Mouse (Mus musculus): ENCODE data around the gene Wwc2. TPM values are rescaled to one million over a fixed set of nuclear protein-coding genes. Genes with fewer than 3 reads are reported as not detected.
"Not testable (repeated sequence)": the region's sequence is repeated elsewhere in the genome, so short reads cannot be mapped to it uniquely, and the experiment has no call there.

Wwc2 gene
- polyA plus RNA-seq, 1 experiment from 2014 or later, result 12.7 TPM

- H3K27me3 ChIP-seq (replicated peaks; ENCODE audit: control insufficient read depth, insufficient read depth, low read length), result no peaks in the 10 kb centered on the region
- no peaks in the 10 kb centered on the region for H3K4me1 ChIP-seq (ENCODE audit: control insufficient read depth, insufficient read depth, low read length)
- no peak overlapping the region for H3K4me3 ChIP-seq (ENCODE audit: low read depth, low read length)
- H3K9me3 ChIP-seq (ENCODE audit: control insufficient read depth, low read length), result no peaks in the 10 kb centered on the region
- H3K9ac ChIP-seq (ENCODE audit: low read depth, low read length), result no peak overlapping the region
- no peak for ATAC-seq (ENCODE audit: low read depth)
- no peak overlapping the region for H3K27ac ChIP-seq (replicated peaks; ENCODE audit: low read depth, low read length)
- WGBS, result 56% methylated on average over 1 of the region's 1 CpGs
- H3K36me3 ChIP-seq (ENCODE audit: control insufficient read depth, insufficient read depth, low read length), result peaks cover 50% of the 10 kb centered on the region
- H3K4me2 ChIP-seq (ENCODE audit: low read depth, low read length), result no peak overlapping the region
- DNase-seq (ENCODE audit: low spot score), result no peak
Observed at GRCm38 (mm10) chr8:47833944-47834343, 156.8 kb downstream of the Wwc2 start.

GRCm38 (mm10) chr8:47832616-47833015, 158.1 kb downstream of the Wwc2 start:
- Histone ChIP-seq H3K27ac (replicated peaks; ENCODE audit: low read depth, low read length) (no peak overlapping the region), H3K9me3 (ENCODE audit: control insufficient read depth, low read length) (no peaks in the 10 kb centered on the region), H3K27me3 (replicated peaks; ENCODE audit: control insufficient read depth, insufficient read depth, low read length) (no peaks in the 10 kb centered on the region), H3K4me1 (ENCODE audit: control insufficient read depth, insufficient read depth, low read length) (no peaks in the 10 kb centered on the region), H3K9ac (ENCODE audit: low read depth, low read length) (no peak overlapping the region), H3K4me2 (ENCODE audit: low read depth, low read length) (no peak overlapping the region), H3K4me3 (ENCODE audit: low read depth, low read length) (no peak overlapping the region), H3K36me3 (ENCODE audit: control insufficient read depth, insufficient read depth, low read length) (peaks cover 54% of the 10 kb centered on the region)
- DNase-seq (ENCODE audit: low spot score) (no peak), ATAC-seq (ENCODE audit: low read depth) (no peak)
- WGBS, result 81% methylated on average over 6 of the region's 6 CpGs

- Histone ChIP-seq H3K4me2 (ENCODE audit: low read depth, low read length) (no peak overlapping the region), H3K4me3 (ENCODE audit: low read depth, low read length) (no peak overlapping the region), H3K36me3 (ENCODE audit: control insufficient read depth, insufficient read depth, low read length) (peaks cover 38% of the 10 kb centered on the region), H3K4me1 (ENCODE audit: control insufficient read depth, insufficient read depth, low read length) (peaks cover 16% of the 10 kb centered on the region; the same call in 1 of the 2 replicates), H3K27ac (replicated peaks; ENCODE audit: low read depth, low read length) (no peak overlapping the region), H3K9me3 (ENCODE audit: control insufficient read depth, low read length) (no peaks in the 10 kb centered on the region), H3K9ac (ENCODE audit: low read depth, low read length) (no peak overlapping the region), H3K27me3 (replicated peaks; ENCODE audit: control insufficient read depth, insufficient read depth, low read length) (no peaks in the 10 kb centered on the region)
- ATAC-seq (ENCODE audit: low read depth), result no peak
- 74% methylated on average over 9 of the region's 9 CpGs for WGBS
- no peak for DNase-seq (ENCODE audit: low spot score)
Observed at GRCm38 (mm10) chr8:47826911-47827310, 163.8 kb downstream of the Wwc2 start.

DNA sequence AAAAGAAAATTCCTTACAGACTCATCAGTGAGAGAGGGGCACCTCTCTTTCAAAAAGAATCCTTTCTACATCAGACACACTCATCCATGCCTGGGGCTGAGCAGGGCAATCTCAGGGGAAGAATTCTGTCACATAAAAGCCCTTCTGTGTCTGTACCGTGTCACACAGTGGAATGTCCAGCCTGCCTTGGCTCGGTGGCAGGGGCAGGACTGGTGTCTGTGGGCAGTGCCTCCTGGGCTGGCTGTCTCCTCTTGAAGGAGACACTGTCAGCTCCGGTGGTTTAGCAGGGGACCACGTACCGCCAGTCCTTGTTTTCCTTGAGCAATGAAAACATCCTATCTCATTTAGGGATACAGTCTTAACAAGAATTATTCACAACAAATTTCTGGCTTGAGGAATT, 165.1 kb downstream of the Wwc2 start:
- DNase-seq (ENCODE audit: low spot score) (no peak), ATAC-seq (ENCODE audit: low read depth) (no peak)
- no peak overlapping the region for H3K4me3 ChIP-seq (ENCODE audit: low read depth, low read length)
- H3K4me2 ChIP-seq (ENCODE audit: low read depth, low read length), result no peak overlapping the region
- H3K4me1 ChIP-seq (ENCODE audit: control insufficient read depth, insufficient read depth, low read length), result peaks cover 16% of the 10 kb centered on the region; the same call in 1 of the 2 replicates
- 33% methylated on average over 5 of the region's 5 CpGs for WGBS
- H3K27ac ChIP-seq (replicated peaks; ENCODE audit: low read depth, low read length), result no peak overlapping the region
- H3K9ac ChIP-seq (ENCODE audit: low read depth, low read length), result no peak overlapping the region
- peaks cover 25% of the 10 kb centered on the region for H3K36me3 ChIP-seq (ENCODE audit: control insufficient read depth, insufficient read depth, low read length)
- H3K27me3 ChIP-seq (replicated peaks; ENCODE audit: control insufficient read depth, insufficient read depth, low read length), result no peaks in the 10 kb centered on the region
- no peaks in the 10 kb centered on the region for H3K9me3 ChIP-seq (ENCODE audit: control insufficient read depth, low read length)

GRCm38 (mm10) chr8:47824182-47824581, 166.5 kb downstream of the Wwc2 start, which contains the start of gene Cldn22:
TSS of gene Cldn22 (plus strand) at chr8:47824482.
- ATAC-seq (ENCODE audit: low read depth), result peak; percentile 57

DNA sequence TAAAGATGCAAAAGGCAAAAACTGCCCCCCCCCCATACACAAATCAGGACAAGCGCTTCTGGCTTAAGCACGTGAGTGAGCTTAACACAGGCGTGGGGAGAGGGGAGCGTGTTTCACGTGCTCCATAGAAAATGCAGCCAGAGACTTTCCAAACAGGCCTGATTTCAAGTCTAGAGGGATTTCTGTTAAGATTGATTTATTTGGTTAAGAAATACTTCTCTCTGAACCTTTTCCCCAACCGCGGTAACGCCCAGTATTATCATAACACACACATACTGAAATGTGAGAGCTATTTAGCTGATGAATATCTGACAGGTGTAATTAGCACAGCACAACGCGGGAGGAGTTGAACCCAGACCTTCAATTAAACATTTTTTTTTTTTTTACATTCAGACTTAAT, 166.9 kb downstream of the Wwc2 start:
- DNase-seq (ENCODE audit: low spot score), result peak; percentile 80
- 37% methylated on average over 10 of the region's 10 CpGs for WGBS

More at GRCm38 (mm10) chr8:47824182-47824581, 166.5 kb downstream of the Wwc2 start, which contains the start of gene Cldn22:
- no peak within 1 kb of the TSS for H3K9ac ChIP-seq (ENCODE audit: low read depth, low read length)
- H3K9me3 ChIP-seq (ENCODE audit: control insufficient read depth, low read length), result no peaks in the 10 kb centered on the region
- DNase-seq (ENCODE audit: low spot score), result peak; percentile 41
- H3K27ac ChIP-seq (replicated peaks; ENCODE audit: low read depth, low read length), result no peak within 1 kb of the TSS
- no peaks in the 10 kb centered on the region for H3K27me3 ChIP-seq (replicated peaks; ENCODE audit: control insufficient read depth, insufficient read depth, low read length)
- H3K36me3 ChIP-seq (ENCODE audit: control insufficient read depth, insufficient read depth, low read length), result peaks cover 11% of the 10 kb centered on the region
- peaks cover 16% of the 10 kb centered on the region; the same call in 1 of the 2 replicates for H3K4me1 ChIP-seq (ENCODE audit: control insufficient read depth, insufficient read depth, low read length)
- H3K4me2 ChIP-seq (ENCODE audit: low read depth, low read length), result no peak within 1 kb of the TSS
- H3K4me3 ChIP-seq (ENCODE audit: low read depth, low read length), result no peak within 1 kb of the TSS
- 53% methylated on average over 13 of the region's 13 CpGs for WGBS

GRCm38 (mm10) chr8:47822541-47822940, 168.2 kb downstream of the Wwc2 start:
- WGBS, result 63% methylated on average over 7 of the region's 9 CpGs
- not testable (repeated sequence) for H3K9me3 ChIP-seq (ENCODE audit: control insufficient read depth, low read length); H3K27ac ChIP-seq (replicated peaks; ENCODE audit: low read depth, low read length); H3K4me3 ChIP-seq (ENCODE audit: low read depth, low read length); H3K4me2 ChIP-seq (ENCODE audit: low read depth, low read length); H3K9ac ChIP-seq (ENCODE audit: low read depth, low read length); ATAC-seq (ENCODE audit: low read depth); DNase-seq (ENCODE audit: low spot score); H3K27me3 ChIP-seq (replicated peaks; ENCODE audit: control insufficient read depth, insufficient read depth, low read length); H3K36me3 ChIP-seq (ENCODE audit: control insufficient read depth, insufficient read depth, low read length)
- H3K4me1 ChIP-seq (ENCODE audit: control insufficient read depth, insufficient read depth, low read length), result peaks cover 16% of the 10 kb centered on the region; the same call in 1 of the 2 replicates

More for the DNA sequence above, 166.9 kb downstream of the Wwc2 start:
- ATAC-seq (ENCODE audit: low read depth), result 0 out of 2 replicates have a peak, but pooled peaks have one; percentile 20
- no peak overlapping the region for H3K9ac ChIP-seq (ENCODE audit: low read depth, low read length)
- no peak overlapping the region for H3K4me2 ChIP-seq (ENCODE audit: low read depth, low read length)
- no peak overlapping the region for H3K27ac ChIP-seq (replicated peaks; ENCODE audit: low read depth, low read length)
- H3K27me3 ChIP-seq (replicated peaks; ENCODE audit: control insufficient read depth, insufficient read depth, low read length), result no peaks in the 10 kb centered on the region
- H3K36me3 ChIP-seq (ENCODE audit: control insufficient read depth, insufficient read depth, low read length), result peaks cover 7% of the 10 kb centered on the region
- peaks cover 16% of the 10 kb centered on the region; the same call in 1 of the 2 replicates for H3K4me1 ChIP-seq (ENCODE audit: control insufficient read depth, insufficient read depth, low read length)
- H3K9me3 ChIP-seq (ENCODE audit: control insufficient read depth, low read length), result no peaks in the 10 kb centered on the region
- H3K4me3 ChIP-seq (ENCODE audit: low read depth, low read length), result no peak overlapping the region

DNA sequence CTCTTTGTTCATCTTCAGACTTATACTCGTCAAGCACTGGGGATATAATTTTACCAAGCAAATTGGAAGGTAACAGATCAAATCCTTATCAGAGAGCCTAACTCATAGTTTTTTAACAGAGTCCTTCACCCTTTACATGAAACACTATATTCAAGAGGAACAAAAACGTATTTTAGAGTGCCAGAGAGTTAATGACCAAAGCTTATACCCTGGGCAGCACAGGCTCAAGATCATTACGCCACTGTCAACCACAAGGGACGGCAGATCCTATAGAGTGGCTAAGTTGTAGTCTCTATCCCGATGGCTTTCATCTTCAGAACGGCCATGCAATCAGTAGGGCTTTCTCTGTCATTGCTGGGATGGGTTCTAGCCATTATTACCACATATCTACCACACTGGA, 168.9 kb downstream of the Wwc2 start, which contains the start of gene Cldn24:
Gene Cldn24, plus strand, starts transcription at position 301 of the 400 bp plus-strand sequence.
- Histone ChIP-seq H3K27me3 (replicated peaks; ENCODE audit: control insufficient read depth, insufficient read depth, low read length) (no peaks in the 10 kb centered on the region), H3K27ac (replicated peaks; ENCODE audit: low read depth, low read length) (no peak within 1 kb of the TSS), H3K4me3 (ENCODE audit: low read depth, low read length) (no peak within 1 kb of the TSS), H3K9me3 (ENCODE audit: control insufficient read depth, low read length) (no peaks in the 10 kb centered on the region), H3K4me1 (ENCODE audit: control insufficient read depth, insufficient read depth, low read length) (peaks cover 16% of the 10 kb centered on the region; the same call in 1 of the 2 replicates), H3K36me3 (ENCODE audit: control insufficient read depth, insufficient read depth, low read length) (no peaks in the 10 kb centered on the region), H3K9ac (ENCODE audit: low read depth, low read length) (no peak within 1 kb of the TSS), H3K4me2 (ENCODE audit: low read depth, low read length) (no peak within 1 kb of the TSS)
- WGBS, result 75% methylated on average over 6 of the region's 6 CpGs
- ATAC-seq (ENCODE audit: low read depth) (no peak), DNase-seq (ENCODE audit: low spot score) (no peak)

Data from embryonic facial prominence, embryonic 14.5 days (tissue).